Mouse (Mus musculus) forebrain, embryonic 14.5 days (tissue): ENCODE measurements at regions not wholly inside any gene's neighbourhood (a gene's known extent, or its start where the extent isn't known, plus 50 kb on each side); places are given as distances from the start of the nearest gene placed in this dataset.
A peak's percentile ranks its signal among the peaks of the same experiment; 100 is the strongest.

ENCODE experiments used
- ATAC-seq: fragments of 200-750 bp; cut with Nextera tagmentation; 2 replicates; pipeline ENCODE4 v1.8.0; 2017; ENCODE audit warnings: mild to moderate bottlenecking, moderate library complexity
- DNase-seq: peaks from one replicate; pipeline ENCODE4 v3.0.0-alpha.2; 2015; ENCODE audit warnings: low spot score
- H3K27ac ChIP-seq: fragments of 300-500 bp; sonication (generic); 2 replicates; pipeline ENCODE4 v1.5.1; 2014; ENCODE audit warnings: low read depth, mild to moderate bottlenecking, control low read depth, low read length, moderate library complexity
- H3K27me3 ChIP-seq: fragments of 300-500 bp; sonication (generic); replicated peaks from 2 replicates; pipeline ENCODE4 v1.6.1; 2014; ENCODE audit warnings: low read length, control low read depth, mixed read lengths; ENCODE audit not compliant: control insufficient read depth, insufficient read depth
- H3K36me3 ChIP-seq: fragments of 300-500 bp; sonication (generic); 2 replicates; pipeline ENCODE4 v1.6.1; 2014; ENCODE audit warnings: low read length, control low read depth; ENCODE audit not compliant: control insufficient read depth, insufficient read depth
- H3K4me1 ChIP-seq: fragments of 300-500 bp; sonication (generic); 2 replicates; pipeline ENCODE4 v1.6.1; 2014; ENCODE audit warnings: antibody characterized with exemption, low read length, control low read depth; ENCODE audit not compliant: control insufficient read depth, insufficient read depth
- H3K4me2 ChIP-seq: fragments of 300-500 bp; sonication (generic); 2 replicates; pipeline ENCODE4 v1.6.1; 2014; ENCODE audit warnings: mild to moderate bottlenecking, control low read depth, low read length
- H3K4me3 ChIP-seq: fragments of 300-500 bp; sonication (generic); 2 replicates; pipeline ENCODE4 v1.5.1; 2014; ENCODE audit warnings: low read depth, low read length, control low read depth
- H3K9ac ChIP-seq: fragments of 300-500 bp; sonication (generic); 2 replicates; pipeline ENCODE4 v1.6.1; 2014; ENCODE audit warnings: mild to moderate bottlenecking, low read length, control low read depth, moderate library complexity
- H3K9me3 ChIP-seq: fragments of 300-500 bp; sonication (generic); replicated peaks from 2 replicates; pipeline ENCODE4 v1.6.1; 2016; ENCODE audit warnings: low read length, control low read depth, mixed read lengths; ENCODE audit not compliant: control insufficient read depth
- WGBS: fragments of 180-500 bp; shearing (Covaris S2); extraction: QIAGEN DNeasy Blood & Tissue Kit; methylation state at CpG from one replicate; pipeline ENCODE4 v1.1.7; 2014; 5-methylcytosine and 5-hydroxymethylcytosine counted together

GRCm38 (mm10) chr16:71724898-71725297 is 583.2 kb upstream of the Robo1 start:
- H3K27me3 ChIP-seq = no peaks in the 10 kb centered on the region
- H3K9me3 ChIP-seq = no peaks in the 10 kb centered on the region
- ATAC-seq (no peak), DNase-seq (peak; percentile 13)
- no peak overlapping the region for H3K4me3 ChIP-seq
- H3K4me1 ChIP-seq = no peaks in the 10 kb centered on the region
- WGBS = 83% methylated on average over 2 of the region's 2 CpGs
- H3K36me3 ChIP-seq = no peaks in the 10 kb centered on the region
- H3K27ac ChIP-seq = no peak overlapping the region
- no peak overlapping the region for H3K9ac ChIP-seq
- no peak overlapping the region for H3K4me2 ChIP-seq

- Histone ChIP-seq H3K4me1 (no peaks in the 10 kb centered on the region), H3K9me3 (no peaks in the 10 kb centered on the region), H3K4me3 (no peak overlapping the region), H3K9ac (no peak overlapping the region), H3K36me3 (no peaks in the 10 kb centered on the region), H3K27me3 (no peaks in the 10 kb centered on the region), H3K4me2 (no peak overlapping the region), H3K27ac (no peak overlapping the region)
- DNase-seq (peak; percentile 50), ATAC-seq (peak; percentile 66)
- WGBS = 55% methylated on average over 2 of the region's 2 CpGs
Measured at GRCm38 (mm10) chr16:71737941-71738340, 570.2 kb upstream of the Robo1 start.

- Histone ChIP-seq H3K27me3 (no peaks in the 10 kb centered on the region), H3K9ac (no peak overlapping the region), H3K27ac (no peak overlapping the region), H3K36me3 (no peaks in the 10 kb centered on the region), H3K4me3 (no peak overlapping the region), H3K4me2 (no peak overlapping the region), H3K9me3 (no peaks in the 10 kb centered on the region), H3K4me1 (no peaks in the 10 kb centered on the region)
- WGBS = 92% methylated on average over 5 of the region's 5 CpGs
- no peak for DNase-seq
- no peak for ATAC-seq
Measured at GRCm38 (mm10) chr16:71739104-71739503, 569.0 kb upstream of the Robo1 start.

- H3K4me1 ChIP-seq = no peaks in the 10 kb centered on the region
- no peak for DNase-seq
- no peaks in the 10 kb centered on the region for H3K27me3 ChIP-seq
- no peak overlapping the region for H3K27ac ChIP-seq
- H3K36me3 ChIP-seq = no peaks in the 10 kb centered on the region
- no peaks in the 10 kb centered on the region for H3K9me3 ChIP-seq
- ATAC-seq = no peak
- no peak overlapping the region for H3K4me2 ChIP-seq
- H3K4me3 ChIP-seq = no peak overlapping the region
- H3K9ac ChIP-seq = no peak overlapping the region
Measured at GRCm38 (mm10) chr16:71780945-71781344, 527.2 kb upstream of the Robo1 start.

- DNase-seq (peak; percentile 25), ATAC-seq (no peak)
- Histone ChIP-seq H3K4me1 (no peaks in the 10 kb centered on the region), H3K36me3 (no peaks in the 10 kb centered on the region), H3K27me3 (no peaks in the 10 kb centered on the region), H3K4me3 (no peak overlapping the region), H3K9ac (no peak overlapping the region), H3K9me3 (no peaks in the 10 kb centered on the region), H3K27ac (no peak overlapping the region), H3K4me2 (no peak overlapping the region)
- 78% methylated on average over 5 of the region's 5 CpGs for WGBS
Measured at GRCm38 (mm10) chr16:71812840-71813239, 495.3 kb upstream of the Robo1 start.

GRCm38 (mm10) chr16:71835325-71835724 is 472.8 kb upstream of the Robo1 start:
- Histone ChIP-seq H3K9ac (no peak overlapping the region), H3K4me2 (no peak overlapping the region), H3K36me3 (no peaks in the 10 kb centered on the region), H3K27me3 (no peaks in the 10 kb centered on the region), H3K27ac (no peak overlapping the region), H3K4me1 (no peaks in the 10 kb centered on the region), H3K9me3 (no peaks in the 10 kb centered on the region), H3K4me3 (no peak overlapping the region)
- no peak for ATAC-seq
- 77% methylated on average over 2 of the region's 2 CpGs for WGBS
- no peak for DNase-seq

GRCm38 (mm10) chr16:71850097-71850496 is 458.0 kb upstream of the Robo1 start:
- ATAC-seq (no peak), DNase-seq (no peak)
- Histone ChIP-seq H3K27ac (no peak overlapping the region), H3K36me3 (no peaks in the 10 kb centered on the region), H3K4me1 (no peaks in the 10 kb centered on the region), H3K4me3 (no peak overlapping the region), H3K9me3 (no peaks in the 10 kb centered on the region), H3K27me3 (no peaks in the 10 kb centered on the region), H3K9ac (no peak overlapping the region), H3K4me2 (no peak overlapping the region)
- 89% methylated on average over 3 of the region's 3 CpGs for WGBS

GRCm38 (mm10) chr16:71851590-71852190 is 456.4 kb upstream of the Robo1 start:
- DNase-seq (no peak), ATAC-seq (no peak)
- H3K4me3 ChIP-seq = no peak overlapping the region
- H3K36me3 ChIP-seq = no peaks in the 10 kb centered on the region
- no peak overlapping the region for H3K27ac ChIP-seq
- no peak overlapping the region for H3K9ac ChIP-seq
- H3K4me2 ChIP-seq = no peak overlapping the region
- no peaks in the 10 kb centered on the region for H3K4me1 ChIP-seq
- no peaks in the 10 kb centered on the region for H3K9me3 ChIP-seq
- WGBS = 81% methylated on average over 3 of the region's 3 CpGs
- no peaks in the 10 kb centered on the region for H3K27me3 ChIP-seq

- no peaks in the 10 kb centered on the region for H3K36me3 ChIP-seq
- H3K4me1 ChIP-seq = no peaks in the 10 kb centered on the region
Measured at GRCm38 (mm10) chr16:71857877-71858276, 450.2 kb upstream of the Robo1 start.

More at GRCm38 (mm10) chr16:71857877-71858276, 450.2 kb upstream of the Robo1 start:
- Histone ChIP-seq H3K4me2 (no peak overlapping the region), H3K27ac (no peak overlapping the region), H3K4me3 (no peak overlapping the region), H3K9me3 (no peaks in the 10 kb centered on the region), H3K27me3 (no peaks in the 10 kb centered on the region), H3K9ac (no peak overlapping the region)
- DNase-seq (no peak), ATAC-seq (no peak)
